Mouse (Mus musculus) hindbrain, embryonic 12.5 days (tissue): ENCODE measurements at regions not wholly inside any gene's neighbourhood (a gene's known extent, or its start where the extent isn't known, plus 50 kb on each side); places are given as distances from the start of the nearest gene placed in this dataset.

Experiments used
- ATAC-seq: fragments of 200-750 bp; cut with Nextera tagmentation; 2 replicates; pipeline ENCODE4 v1.8.0; 2017; ENCODE audit warnings: moderate TSS enrichment; ENCODE audit not compliant: low FRiP score
- H3K27ac ChIP-seq: fragments of 300-500 bp; sonication (generic); 2 replicates; pipeline ENCODE4 v1.5.1; 2016; ENCODE audit warnings: mild to moderate bottlenecking
- H3K27me3 ChIP-seq: fragments of 300-500 bp; sonication (generic); 2 replicates; pipeline ENCODE4 v1.6.1; 2016; ENCODE audit warnings: mild to moderate bottlenecking
- H3K36me3 ChIP-seq: fragments of 300-500 bp; sonication (generic); 2 replicates; pipeline ENCODE4 v1.6.1; 2016; ENCODE audit warnings: mild to moderate bottlenecking
- H3K4me1 ChIP-seq: fragments of 300-500 bp; sonication (generic); 2 replicates; pipeline ENCODE4 v1.6.1; 2016
- H3K4me2 ChIP-seq: fragments of 300-500 bp; sonication (generic); replicated peaks from 2 replicates; pipeline ENCODE4 v1.6.1; 2016; ENCODE audit warnings: mild to moderate bottlenecking
- H3K4me3 ChIP-seq: fragments of 300-500 bp; sonication (generic); 2 replicates; pipeline ENCODE4 v1.5.1; 2016; ENCODE audit warnings: mild to moderate bottlenecking
- H3K9ac ChIP-seq: fragments of 300-500 bp; sonication (generic); 2 replicates; pipeline ENCODE4 v1.6.1; 2016; ENCODE audit warnings: mild to moderate bottlenecking, moderate library complexity
- H3K9me3 ChIP-seq: fragments of 300-500 bp; sonication (generic); replicated peaks from 2 replicates; pipeline ENCODE4 v1.6.1; 2016; ENCODE audit warnings: mild to moderate bottlenecking
- WGBS: fragments of 180-500 bp; shearing (Covaris S2); methylation state at CpG from one replicate; pipeline ENCODE4 v1.1.7; 2016; 5-methylcytosine and 5-hydroxymethylcytosine counted together

GRCm38 (mm10) chr11:86859864-86860528 lies 52.5 kb upstream of the Dhx40 start:
- 76% methylated on average over 8 of the region's 8 CpGs for WGBS
- 0 out of 2 replicates have a peak, but pooled peaks cover 8% of the 10 kb centered on the region for H3K9me3 ChIP-seq
- no peak overlapping the region for H3K4me3 ChIP-seq
- no peak overlapping the region for H3K4me2 ChIP-seq
- no peaks in the 10 kb centered on the region for H3K27me3 ChIP-seq
- H3K9ac ChIP-seq = no peak overlapping the region
- no peak for ATAC-seq
- no peaks in the 10 kb centered on the region for H3K4me1 ChIP-seq
- no peak overlapping the region for H3K27ac ChIP-seq
- no peaks in the 10 kb centered on the region for H3K36me3 ChIP-seq

- no peaks in the 10 kb centered on the region for H3K27me3 ChIP-seq
- no peak overlapping the region for H3K9ac ChIP-seq
- H3K4me2 ChIP-seq = no peak overlapping the region
- no peaks in the 10 kb centered on the region for H3K4me1 ChIP-seq
- no peak overlapping the region for H3K27ac ChIP-seq
- no peak for ATAC-seq
- H3K4me3 ChIP-seq = no peak overlapping the region
- 89% methylated on average over 9 of the region's 9 CpGs for WGBS
- 0 out of 2 replicates have a peak, but pooled peaks cover 8% of the 10 kb centered on the region for H3K9me3 ChIP-seq
- H3K36me3 ChIP-seq = no peaks in the 10 kb centered on the region
Observed at GRCm38 (mm10) chr11:86859236-86859817, 51.8 kb upstream of the Dhx40 start.

- Histone ChIP-seq H3K4me3 (no peak overlapping the region), H3K27me3 (no peaks in the 10 kb centered on the region), H3K4me2 (no peak overlapping the region), H3K9me3 (0 out of 2 replicates have a peak, but pooled peaks cover 8% of the 10 kb centered on the region), H3K9ac (no peak overlapping the region), H3K27ac (no peak overlapping the region), H3K36me3 (no peaks in the 10 kb centered on the region), H3K4me1 (no peaks in the 10 kb centered on the region)
- no peak for ATAC-seq
- 88% methylated on average over 3 of the region's 3 CpGs for WGBS
Observed at GRCm38 (mm10) chr11:86858211-86858610, 50.7 kb upstream of the Dhx40 start.
